Mouse (Mus musculus): Measurements from ENCODE around the gene Inf2. TPM values are rescaled to one million over a fixed set of nuclear protein-coding genes. Genes with fewer than 3 reads are reported as not detected.

Gene Inf2
- polyA plus RNA-seq, 1 experiment from 2014 or later, result 0.20 TPM

DNA sequence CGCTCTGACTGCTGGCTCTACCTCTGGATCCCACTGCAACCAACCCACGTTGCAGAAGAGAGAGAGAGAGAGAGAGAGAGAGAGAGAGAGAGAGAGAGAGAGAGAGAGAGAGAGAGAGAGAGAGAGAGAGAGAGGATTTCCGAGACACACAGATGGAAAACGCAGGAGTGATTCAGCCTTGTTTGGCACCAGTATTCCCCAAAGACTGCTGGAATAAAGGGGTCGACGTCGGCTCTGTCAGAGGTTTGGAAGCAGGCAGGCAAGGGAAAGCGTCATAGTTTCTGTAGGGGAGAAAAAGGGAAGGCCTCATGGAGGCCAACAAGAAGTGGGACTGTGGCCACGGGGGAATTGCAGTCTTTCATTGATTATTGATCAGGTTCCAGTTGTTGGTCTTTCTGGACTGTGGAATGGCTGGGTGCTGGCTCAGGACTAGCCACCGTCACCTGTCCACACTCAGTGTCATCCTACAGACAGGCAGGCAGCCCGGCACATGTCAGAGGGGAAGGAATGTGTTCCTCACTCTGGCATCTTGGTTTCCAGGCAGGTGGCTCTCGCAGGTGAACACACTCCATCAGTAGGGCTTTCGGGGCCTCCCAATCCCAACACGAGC, 8.4 kb downstream of the Inf2 start:
- H3K4me2 ChIP-seq (ENCODE audit: low read depth, low read length), result no peak overlapping the region
- no peaks in the 10 kb centered on the region for H3K9me3 ChIP-seq (ENCODE audit: control insufficient read depth, low read length)
- no peak overlapping the region for H3K9ac ChIP-seq (replicated peaks; ENCODE audit: low read depth, low read length)
- H3K4me3 ChIP-seq (ENCODE audit: low read depth, low read length), result no peak overlapping the region
- ATAC-seq (ENCODE audit: low read depth), result no peak
- WGBS, result 69% methylated on average over 14 of the region's 14 CpGs
- H3K27me3 ChIP-seq (ENCODE audit: control insufficient read depth, insufficient read depth, low read length), result no peaks in the 10 kb centered on the region
- no peaks in the 10 kb centered on the region for H3K36me3 ChIP-seq (ENCODE audit: control insufficient read depth, insufficient read depth, low read length)
- peaks cover 12% of the 10 kb centered on the region for H3K4me1 ChIP-seq (ENCODE audit: control insufficient read depth, insufficient read depth, low read length)
- no peak overlapping the region for H3K27ac ChIP-seq (ENCODE audit: low read depth, low read length)

DNA sequence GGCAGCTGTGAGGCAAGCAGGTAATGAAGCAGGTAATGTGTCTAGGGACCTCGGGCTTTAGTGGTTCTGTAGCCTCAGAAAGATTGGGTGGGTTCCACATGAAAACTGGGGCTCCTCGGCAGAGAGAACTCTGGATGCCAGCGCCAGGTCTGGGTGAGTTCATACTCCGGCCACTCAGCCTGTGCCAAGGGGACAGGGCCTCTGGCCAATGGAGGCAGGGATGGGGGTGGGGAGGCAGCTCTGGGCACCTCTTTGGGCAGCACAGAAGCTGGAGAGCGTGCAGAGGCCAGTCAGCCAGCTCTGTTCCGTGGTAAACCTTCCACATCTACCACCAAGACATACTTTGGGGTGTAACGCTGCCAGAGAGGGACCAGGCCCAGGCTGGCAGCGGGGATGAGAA, 9.0 kb downstream of the Inf2 start:
- H3K4me3 ChIP-seq (ENCODE audit: low read depth, low read length), result no peak overlapping the region
- no peaks in the 10 kb centered on the region for H3K27me3 ChIP-seq (ENCODE audit: control insufficient read depth, insufficient read depth, low read length)
- WGBS, result 83% methylated on average over 8 of the region's 8 CpGs
- H3K4me2 ChIP-seq (ENCODE audit: low read depth, low read length), result no peak overlapping the region
- peaks cover 12% of the 10 kb centered on the region for H3K4me1 ChIP-seq (ENCODE audit: control insufficient read depth, insufficient read depth, low read length)
- H3K9me3 ChIP-seq (ENCODE audit: control insufficient read depth, low read length), result no peaks in the 10 kb centered on the region
- no peak overlapping the region for H3K9ac ChIP-seq (replicated peaks; ENCODE audit: low read depth, low read length)
- no peak for ATAC-seq (ENCODE audit: low read depth)
- no peaks in the 10 kb centered on the region for H3K36me3 ChIP-seq (ENCODE audit: control insufficient read depth, insufficient read depth, low read length)
- H3K27ac ChIP-seq (ENCODE audit: low read depth, low read length), result no peak overlapping the region

DNA sequence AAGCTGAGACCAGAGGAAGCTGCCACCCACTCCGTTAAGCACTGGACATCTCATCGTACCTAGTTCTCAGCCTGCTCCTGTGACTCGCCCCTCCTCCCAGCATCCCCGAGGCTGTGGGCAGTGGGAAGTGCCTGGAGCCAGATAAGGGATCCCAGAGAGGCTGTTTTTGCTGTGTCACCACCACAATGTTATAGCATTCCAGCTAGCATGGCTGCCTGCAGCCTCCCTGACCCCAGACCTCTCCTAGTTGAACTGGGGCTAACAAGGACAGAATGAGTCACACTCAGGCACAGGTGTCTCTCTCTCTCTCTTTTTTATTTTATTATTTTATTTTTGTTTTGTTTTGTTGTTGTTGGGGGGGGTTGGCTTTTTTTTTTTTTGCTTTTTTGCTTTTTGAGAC, 10.6 kb downstream of the Inf2 start:
- 52% methylated on average over 4 of the region's 4 CpGs for WGBS
- ATAC-seq (ENCODE audit: low read depth), result no peak
- H3K4me2 ChIP-seq (ENCODE audit: low read depth, low read length), result no peak overlapping the region
- H3K9ac ChIP-seq (replicated peaks; ENCODE audit: low read depth, low read length), result no peak overlapping the region
- H3K36me3 ChIP-seq (ENCODE audit: control insufficient read depth, insufficient read depth, low read length), result no peaks in the 10 kb centered on the region
- no peak overlapping the region for H3K4me3 ChIP-seq (ENCODE audit: low read depth, low read length)
- H3K27me3 ChIP-seq (ENCODE audit: control insufficient read depth, insufficient read depth, low read length), result no peaks in the 10 kb centered on the region
- H3K27ac ChIP-seq (ENCODE audit: low read depth, low read length), result no peak overlapping the region
- peaks cover 11% of the 10 kb centered on the region for H3K4me1 ChIP-seq (ENCODE audit: control insufficient read depth, insufficient read depth, low read length)
- H3K9me3 ChIP-seq (ENCODE audit: control insufficient read depth, low read length), result no peaks in the 10 kb centered on the region

DNA sequence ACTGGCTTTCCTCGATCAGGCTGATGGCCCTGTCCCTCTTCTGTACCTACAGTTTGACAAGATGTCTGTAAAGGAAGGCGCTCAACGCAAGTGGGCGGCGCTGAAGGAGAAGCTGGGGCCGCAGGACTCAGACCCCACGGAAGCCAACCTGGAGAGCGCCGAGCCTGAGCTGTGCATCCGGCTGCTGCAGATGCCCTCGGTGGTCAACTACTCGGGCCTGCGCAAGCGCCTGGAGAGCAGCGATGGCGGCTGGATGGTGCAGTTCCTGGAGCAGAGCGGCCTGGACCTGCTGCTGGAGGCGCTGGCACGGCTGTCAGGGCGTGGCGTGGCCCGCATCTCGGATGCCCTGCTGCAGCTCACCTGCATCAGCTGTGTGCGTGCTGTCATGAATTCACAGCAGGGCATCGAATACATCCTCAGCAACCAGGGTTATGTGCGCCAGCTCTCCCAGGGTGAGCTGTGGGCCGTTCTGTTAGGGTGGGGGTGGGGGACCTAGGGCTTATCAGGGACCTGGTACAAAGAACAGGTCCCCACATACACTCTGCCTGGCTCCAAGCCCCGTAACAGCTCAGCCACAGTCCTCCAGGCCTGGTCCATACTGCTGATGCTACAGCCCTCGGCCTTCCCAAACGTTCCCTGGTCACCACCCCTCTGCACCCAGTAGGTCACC, 11.5 kb downstream of the Inf2 start:
- Histone ChIP-seq H3K4me1 (ENCODE audit: control insufficient read depth, insufficient read depth, low read length) (peaks cover 4% of the 10 kb centered on the region), H3K4me3 (ENCODE audit: low read depth, low read length) (no peak overlapping the region), H3K27ac (ENCODE audit: low read depth, low read length) (no peak overlapping the region), H3K9ac (replicated peaks; ENCODE audit: low read depth, low read length) (no peak overlapping the region), H3K36me3 (ENCODE audit: control insufficient read depth, insufficient read depth, low read length) (no peaks in the 10 kb centered on the region), H3K9me3 (ENCODE audit: control insufficient read depth, low read length) (no peaks in the 10 kb centered on the region), H3K27me3 (ENCODE audit: control insufficient read depth, insufficient read depth, low read length) (no peaks in the 10 kb centered on the region), H3K4me2 (ENCODE audit: low read depth, low read length) (no peak overlapping the region)
- 80% methylated on average over 30 of the region's 30 CpGs for WGBS
- no peak for ATAC-seq (ENCODE audit: low read depth)

DNA sequence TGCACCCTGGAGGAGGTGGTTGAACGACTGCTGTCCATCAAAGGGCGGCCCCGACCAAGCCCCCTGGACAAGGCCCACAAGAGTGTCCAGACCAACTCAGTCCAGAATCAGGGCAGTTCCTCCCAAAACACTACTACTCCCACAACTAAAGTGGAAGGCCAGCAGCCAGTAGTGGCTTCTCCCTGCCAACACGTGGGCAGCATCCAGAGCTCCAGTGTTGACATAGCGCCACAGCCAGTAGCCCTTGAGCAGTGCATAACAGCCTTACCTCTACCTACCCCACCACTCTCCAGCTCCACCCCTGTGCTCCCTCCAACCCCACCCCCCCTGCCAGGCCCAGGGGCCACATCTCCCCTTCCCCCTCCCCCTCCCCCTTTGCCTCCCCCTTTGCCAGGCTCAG, 15.4 kb downstream of the Inf2 start:
- Histone ChIP-seq H3K4me1 (ENCODE audit: control insufficient read depth, insufficient read depth, low read length) (0 out of 2 replicates have a peak, but pooled peaks cover 2% of the 10 kb centered on the region), H3K9ac (replicated peaks; ENCODE audit: low read depth, low read length) (no peak overlapping the region), H3K27ac (ENCODE audit: low read depth, low read length) (no peak overlapping the region), H3K4me3 (ENCODE audit: low read depth, low read length) (no peak overlapping the region), H3K4me2 (ENCODE audit: low read depth, low read length) (no peak overlapping the region), H3K36me3 (ENCODE audit: control insufficient read depth, insufficient read depth, low read length) (no peaks in the 10 kb centered on the region), H3K27me3 (ENCODE audit: control insufficient read depth, insufficient read depth, low read length) (no peaks in the 10 kb centered on the region), H3K9me3 (ENCODE audit: control insufficient read depth, low read length) (no peaks in the 10 kb centered on the region)
- no peak for ATAC-seq (ENCODE audit: low read depth)
- 89% methylated on average over 5 of the region's 5 CpGs for WGBS

DNA sequence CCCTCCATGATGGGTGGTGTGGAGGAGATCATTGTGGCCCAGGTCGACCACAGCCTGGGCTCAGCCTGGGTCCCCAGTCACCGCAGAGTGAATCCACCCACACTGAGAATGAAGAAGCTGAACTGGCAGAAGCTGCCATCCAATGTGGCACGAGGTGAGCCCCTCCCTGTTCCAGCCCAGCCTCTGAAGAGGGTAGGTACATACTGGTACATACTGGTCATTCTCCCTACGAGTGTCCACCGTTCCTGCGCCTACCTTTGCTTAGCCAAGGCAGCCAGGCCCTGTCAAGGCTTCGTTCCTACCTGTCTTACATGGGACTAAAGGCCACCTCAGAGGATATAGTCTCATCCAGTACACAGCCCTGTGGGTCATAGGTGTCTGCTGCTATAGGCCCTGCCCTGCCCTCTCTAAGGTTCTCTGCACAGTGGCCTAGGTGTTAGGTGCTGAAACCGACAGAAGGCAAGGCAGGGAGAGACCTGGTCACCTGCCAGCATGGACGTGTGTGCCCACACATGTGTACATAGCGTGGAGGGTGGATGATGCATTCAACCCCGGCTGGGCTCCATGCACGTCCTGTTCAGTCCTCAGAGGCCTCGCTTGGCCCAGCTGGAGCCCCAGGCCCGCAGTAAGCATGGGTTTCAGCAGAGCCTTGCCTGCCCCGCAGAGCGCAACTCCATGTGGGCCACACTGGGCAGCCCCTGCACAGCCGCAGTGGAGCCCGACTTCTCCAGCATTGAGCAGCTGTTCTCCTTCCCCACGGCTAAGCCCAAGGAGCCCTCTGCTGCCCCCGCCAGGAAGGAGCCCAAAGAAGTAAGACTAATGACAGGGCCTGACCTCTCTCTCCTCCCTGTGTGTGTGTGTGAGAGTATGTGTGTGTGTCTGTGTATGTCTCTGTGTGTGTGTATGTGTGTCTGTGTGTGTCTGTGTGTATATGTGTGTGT, 16.4 kb downstream of the Inf2 start:
- ATAC-seq (ENCODE audit: low read depth), result peak; percentile 61; the same call in 1 of the 2 replicates

DNA sequence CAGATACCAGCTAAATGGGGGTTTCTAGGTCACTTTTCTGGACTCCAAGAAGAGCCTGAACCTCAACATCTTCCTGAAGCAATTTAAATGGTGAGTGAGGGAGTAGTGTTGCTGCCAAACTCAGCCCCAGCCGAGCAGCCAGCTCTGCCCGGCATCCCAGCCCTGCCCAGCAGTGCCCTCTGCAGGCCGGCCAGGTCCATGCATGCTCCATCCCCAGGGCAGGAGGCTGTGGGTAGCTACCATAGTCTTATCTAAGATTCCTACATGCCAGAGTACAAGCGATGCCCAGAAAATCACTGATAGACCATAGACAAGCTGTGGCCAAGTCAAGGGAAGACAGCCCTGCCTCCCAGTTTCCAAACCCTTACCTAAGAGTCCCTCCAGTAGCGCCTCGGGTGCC, 17.2 kb downstream of the Inf2 start:
- no peak for ATAC-seq (ENCODE audit: low read depth)
- H3K27ac ChIP-seq (ENCODE audit: low read depth, low read length), result no peak overlapping the region; the same call in 1 of the 2 replicates
- no peak overlapping the region for H3K4me3 ChIP-seq (ENCODE audit: low read depth, low read length)
- H3K27me3 ChIP-seq (ENCODE audit: control insufficient read depth, insufficient read depth, low read length), result no peaks in the 10 kb centered on the region
- no peak overlapping the region for H3K9ac ChIP-seq (replicated peaks; ENCODE audit: low read depth, low read length)
- WGBS, result 47% methylated on average over 6 of the region's 6 CpGs
- 0 out of 2 replicates have a peak, but pooled peaks cover 2% of the 10 kb centered on the region for H3K4me1 ChIP-seq (ENCODE audit: control insufficient read depth, insufficient read depth, low read length)
- H3K4me2 ChIP-seq (ENCODE audit: low read depth, low read length), result no peak overlapping the region
- H3K36me3 ChIP-seq (ENCODE audit: control insufficient read depth, insufficient read depth, low read length), result no peaks in the 10 kb centered on the region
- no peaks in the 10 kb centered on the region for H3K9me3 ChIP-seq (ENCODE audit: control insufficient read depth, low read length)

More for the DNA sequence above, 16.4 kb downstream of the Inf2 start:
- no peak overlapping the region for H3K4me2 ChIP-seq (ENCODE audit: low read depth, low read length)
- H3K9ac ChIP-seq (replicated peaks; ENCODE audit: low read depth, low read length), result no peak overlapping the region
- H3K27ac ChIP-seq (ENCODE audit: low read depth, low read length), result no peak overlapping the region
- no peaks in the 10 kb centered on the region for H3K36me3 ChIP-seq (ENCODE audit: control insufficient read depth, insufficient read depth, low read length)
- 0 out of 2 replicates have a peak, but pooled peaks cover 2% of the 10 kb centered on the region for H3K4me1 ChIP-seq (ENCODE audit: control insufficient read depth, insufficient read depth, low read length)
- H3K27me3 ChIP-seq (ENCODE audit: control insufficient read depth, insufficient read depth, low read length), result no peaks in the 10 kb centered on the region
- no peaks in the 10 kb centered on the region for H3K9me3 ChIP-seq (ENCODE audit: control insufficient read depth, low read length)
- 59% methylated on average over 20 of the region's 20 CpGs for WGBS
- no peak overlapping the region for H3K4me3 ChIP-seq (ENCODE audit: low read depth, low read length)

DNA sequence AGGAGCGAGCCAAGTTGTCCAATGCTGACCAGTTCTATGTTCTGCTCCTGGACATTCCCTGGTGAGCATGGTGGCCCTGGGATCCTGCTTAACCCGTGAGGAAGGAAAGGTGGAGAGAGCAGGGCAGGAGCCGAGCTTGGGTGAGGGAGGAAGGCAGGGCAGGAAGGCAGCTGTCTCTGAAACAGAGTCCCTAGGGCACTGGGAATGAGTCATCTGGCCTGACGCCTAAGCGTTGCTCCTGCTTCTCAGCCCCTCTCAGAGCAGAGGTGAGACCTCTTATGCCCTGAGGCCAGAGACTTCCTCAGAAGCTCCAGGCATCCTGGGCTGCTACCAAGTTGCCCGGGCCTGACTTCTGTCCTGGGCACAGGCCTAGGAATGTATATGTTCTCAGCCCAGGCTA, 18.4 kb downstream of the Inf2 start:
- no peaks in the 10 kb centered on the region for H3K9me3 ChIP-seq (ENCODE audit: control insufficient read depth, low read length)
- H3K9ac ChIP-seq (replicated peaks; ENCODE audit: low read depth, low read length), result no peak overlapping the region
- no peak for ATAC-seq (ENCODE audit: low read depth)
- H3K4me3 ChIP-seq (ENCODE audit: low read depth, low read length), result no peak overlapping the region
- H3K4me1 ChIP-seq (ENCODE audit: control insufficient read depth, insufficient read depth, low read length), result 0 out of 2 replicates have a peak, but pooled peaks cover 2% of the 10 kb centered on the region
- H3K4me2 ChIP-seq (ENCODE audit: low read depth, low read length), result no peak overlapping the region
- WGBS, result 75% methylated on average over 6 of the region's 6 CpGs
- H3K36me3 ChIP-seq (ENCODE audit: control insufficient read depth, insufficient read depth, low read length), result no peaks in the 10 kb centered on the region
- no peaks in the 10 kb centered on the region for H3K27me3 ChIP-seq (ENCODE audit: control insufficient read depth, insufficient read depth, low read length)
- H3K27ac ChIP-seq (ENCODE audit: low read depth, low read length), result no peak overlapping the region
